Mouse (Mus musculus) heart, postnatal 0 days (tissue): ENCODE data around the gene Kif7.

ENCODE experiments used
- CTCF ChIP-seq: IDR thresholded peaks from 2 replicates; pipeline ENCODE4 v1.5.1; 2016; ENCODE audit warnings: antibody characterized with exemption, control low read depth, low read depth
- EP300 ChIP-seq: IDR thresholded peaks from 2 replicates; pipeline ENCODE4 v1.6.1; 2016; ENCODE audit warnings: antibody characterized with exemption, low read depth

DNA sequence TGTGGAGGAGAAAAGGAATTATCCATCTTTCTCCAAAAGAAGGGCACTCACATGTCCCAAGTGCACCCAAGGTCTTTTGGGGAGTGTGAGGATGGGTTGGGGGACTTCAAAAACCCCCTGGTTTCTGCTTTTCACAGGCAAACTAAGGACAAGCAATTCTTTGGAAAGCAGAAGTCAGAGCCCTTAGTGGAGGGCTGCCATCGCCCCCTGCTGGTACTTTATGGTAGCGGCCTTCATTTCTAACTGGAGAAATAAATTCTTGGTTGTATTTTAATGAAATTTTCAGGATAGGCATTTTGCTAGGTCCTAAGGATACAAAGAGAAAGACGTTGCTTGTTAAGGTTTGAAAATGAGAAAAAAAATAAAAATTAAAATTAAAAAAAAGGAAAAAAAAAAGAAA, 66.5 kb downstream of the Kif7 start:
- peak; percentile 83 for TF ChIP-seq CTCF
- TF ChIP-seq EP300: no peak
